Mouse (Mus musculus) activated CD4-positive, CD25-positive, alpha-beta regulatory T cell, adult 4 months (primary cell): ENCODE measurements around the gene Klhl12. TPM values are rescaled to one million over a fixed set of nuclear protein-coding genes. Genes with fewer than 3 reads are reported as not detected.
"Not testable (repeated sequence)": the region's sequence is repeated elsewhere in the genome, so short reads cannot be mapped to it uniquely, and the experiment has no call there.

Source experiments
- ATAC-seq: one replicate; pipeline ENCODE4 v1.8.0; 2017
- polyA plus RNA-seq, 2 experiments: library from polyadenylated mRNA; unstranded; fragments of 100-300 nt; shearing (Covaris generic); gene quantifications; one replicate each; pipeline ENCODE4 v1.2.1; 2017

Gene Klhl12
- polyA plus RNA-seq = 10 to 100 TPM; 10.7 to 12.2 TPM

- peak; percentile 83 for ATAC-seq
Observed at GRCm38 (mm10) chr1:134454904-134455824, at the start of gene Klhl12. Gene Klhl12 (plus strand): TSS chr1:134455531.

DNA sequence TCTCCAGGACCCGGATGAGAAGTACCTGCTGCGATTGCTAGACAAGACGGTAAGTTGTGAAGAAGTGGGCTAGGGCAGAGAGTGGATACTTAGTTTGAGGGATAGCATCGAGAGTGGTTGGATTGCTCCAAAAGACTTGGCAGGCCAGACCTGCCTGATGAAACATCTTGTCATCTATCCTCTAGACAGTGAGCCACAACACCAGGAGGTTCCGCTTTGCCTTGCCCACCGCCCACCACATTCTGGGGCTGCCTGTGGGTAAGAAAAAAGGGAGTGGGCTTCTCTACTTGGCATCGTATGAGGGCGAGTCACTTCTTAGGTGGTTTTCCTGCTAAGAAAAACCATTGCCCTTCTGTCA, 48.9 kb upstream of the Klhl12 start:
- ATAC-seq = no peak

DNA sequence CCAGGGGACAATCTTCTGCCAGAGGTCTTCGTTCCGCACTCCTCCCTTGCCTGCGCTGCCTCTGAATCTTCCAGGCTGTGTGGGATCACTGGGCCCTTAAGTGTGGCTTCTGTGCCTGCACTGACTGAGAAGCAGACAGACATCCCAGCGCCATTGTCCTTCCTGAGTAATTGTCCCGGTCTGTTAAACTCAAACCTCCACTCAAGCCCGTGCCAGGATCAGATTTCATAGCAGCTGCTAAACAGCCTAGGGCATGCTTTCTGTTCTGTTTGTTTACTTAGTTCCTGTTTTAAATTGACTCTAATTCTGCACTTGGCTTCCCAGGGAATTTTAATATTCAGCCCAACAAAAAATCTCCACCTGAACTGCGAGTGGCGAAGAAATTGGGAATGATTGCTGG, 47.3 kb upstream of the Klhl12 start:
- ATAC-seq = no peak

- ATAC-seq = no peak
Observed at GRCm38 (mm10) chr1:134411706-134412629, 43.4 kb upstream of the Klhl12 start.

DNA sequence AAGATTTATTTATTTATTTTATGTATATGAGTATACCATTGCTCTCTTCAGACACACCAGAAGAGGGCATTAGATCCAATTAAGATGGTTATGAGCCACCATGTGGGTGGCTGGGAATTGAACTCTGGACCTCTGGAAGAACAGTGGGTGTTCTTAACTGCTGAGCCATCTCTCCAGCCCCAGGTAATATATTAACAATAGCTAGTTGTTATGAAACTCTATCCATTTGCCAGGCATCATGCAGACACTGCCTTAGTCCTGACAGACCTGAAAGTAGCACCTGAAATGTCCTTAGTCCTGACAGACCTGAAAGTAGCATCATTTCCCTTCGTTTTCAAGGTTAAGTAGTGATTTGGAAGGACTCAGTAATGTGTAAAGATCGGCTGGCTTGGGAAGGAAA, 41.3 kb upstream of the Klhl12 start:
- no peak for ATAC-seq

DNA sequence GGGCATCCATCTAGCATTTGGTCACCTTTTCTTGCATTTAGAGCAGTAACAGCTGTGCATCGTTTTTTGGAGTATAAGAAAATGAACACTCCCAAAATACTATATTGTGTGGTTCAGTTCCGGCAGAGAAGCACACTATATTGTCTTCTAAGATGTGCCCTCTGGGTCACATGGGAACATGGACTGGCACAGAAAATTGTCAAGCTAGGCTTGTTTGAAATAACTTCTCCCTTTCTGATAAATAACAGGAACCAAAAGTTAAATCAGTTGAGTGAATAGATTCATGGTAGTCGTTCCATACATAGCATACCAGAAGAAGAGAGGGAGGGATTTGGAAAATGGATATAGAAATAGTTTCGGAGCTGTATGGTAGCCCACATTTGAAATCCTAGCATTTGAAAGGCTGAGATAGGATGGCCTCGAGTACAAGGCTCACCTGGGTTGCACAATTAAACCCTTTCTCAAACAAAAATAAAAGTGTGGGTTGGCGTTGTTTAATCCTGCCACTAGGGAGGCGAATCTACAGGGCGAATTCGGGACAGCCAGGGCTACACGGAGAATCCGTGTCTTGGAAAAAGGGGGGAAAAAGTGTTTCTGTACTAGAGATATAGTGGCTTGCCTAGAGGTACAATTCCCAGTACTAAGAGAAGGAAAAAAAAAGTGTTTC, 40.7 kb upstream of the Klhl12 start:
- peak; percentile 17 for ATAC-seq

DNA sequence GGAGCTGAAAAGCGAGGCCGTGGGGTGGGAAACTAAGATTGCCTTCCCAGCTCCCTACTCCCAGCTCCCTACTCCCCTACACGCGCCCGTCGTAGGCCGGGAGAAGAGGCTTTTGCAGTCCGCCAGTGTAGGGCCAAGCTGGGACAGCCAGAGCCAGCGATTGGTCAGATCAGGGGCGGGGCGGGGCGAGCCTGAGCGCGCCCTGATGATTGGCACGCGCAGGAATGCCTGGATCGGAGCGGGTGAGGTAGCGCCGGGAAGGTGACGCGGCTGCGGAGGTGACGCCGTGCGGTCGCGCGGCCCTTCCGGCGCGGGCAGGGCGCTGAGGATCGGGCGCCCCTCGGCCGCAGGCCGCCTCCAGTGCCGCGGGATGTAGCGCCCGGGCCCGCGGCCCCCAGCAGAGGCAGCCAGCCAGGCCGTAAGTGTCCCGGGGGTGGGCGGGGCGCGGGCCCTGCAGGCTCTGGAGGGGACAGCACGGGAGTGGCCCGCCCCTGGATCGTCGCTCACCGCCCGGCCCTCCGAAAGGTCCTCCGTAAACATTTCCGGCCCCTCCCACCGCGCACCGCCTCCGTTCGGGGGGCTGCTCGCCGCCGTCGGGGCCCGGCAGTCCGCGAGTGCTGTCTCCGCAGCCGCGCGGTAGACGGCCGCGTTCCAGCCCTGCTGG, 40.0 kb upstream of the Klhl12 start, which contains the start of gene Adipor1:
Gene Adipor1, plus strand, starts transcription at position 211 of the 664 bp plus-strand sequence.
- ATAC-seq = peak; percentile 97

DNA sequence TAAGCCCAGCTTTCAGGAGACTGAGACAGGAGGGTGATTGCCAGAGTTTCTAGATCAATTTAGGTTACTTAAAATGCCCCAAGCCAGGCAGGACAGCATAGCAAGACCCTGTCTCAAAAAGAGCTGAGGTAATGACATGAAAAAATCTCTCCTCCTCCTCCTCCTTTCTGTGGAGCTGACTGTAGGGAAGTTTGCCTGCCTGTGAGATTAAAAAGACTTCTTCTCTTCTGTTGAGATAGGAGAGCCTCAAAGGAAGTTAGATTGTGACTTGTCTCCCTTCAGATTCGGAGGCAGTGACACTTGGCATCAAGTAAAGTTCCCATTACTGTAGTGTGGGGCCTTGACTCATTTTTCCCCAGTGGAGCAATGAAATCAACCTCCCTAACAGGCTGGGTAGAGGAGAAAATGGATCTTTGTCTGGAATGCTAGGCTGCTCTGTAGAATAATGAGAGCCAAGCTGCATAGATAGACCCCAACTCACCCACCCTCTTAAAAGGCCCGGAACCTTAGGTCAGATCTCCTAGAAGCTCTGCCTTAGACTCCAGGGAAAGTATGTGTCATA, 36.8 kb upstream of the Klhl12 start:
- ATAC-seq = no peak

DNA sequence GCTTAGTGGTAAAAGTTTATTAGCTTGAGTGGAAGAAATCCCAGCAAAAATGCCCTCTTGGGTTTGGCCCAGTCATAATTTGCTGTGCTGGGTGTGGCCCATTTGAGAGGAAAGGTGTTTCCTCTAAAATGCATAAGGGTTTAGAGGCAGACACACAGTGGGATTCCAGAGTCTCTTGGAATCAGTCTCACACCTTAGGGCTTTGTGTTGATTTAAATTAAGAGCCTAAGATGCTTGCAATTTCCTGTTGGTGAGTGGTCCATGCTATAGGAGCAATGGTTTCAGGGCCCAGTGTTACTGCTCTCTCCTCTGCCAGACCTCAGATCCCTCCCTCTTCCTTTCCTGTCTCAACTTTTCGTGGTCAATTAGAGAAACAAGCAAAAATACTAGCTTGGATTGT, 36.2 kb upstream of the Klhl12 start:
- ATAC-seq = no peak

GRCm38 (mm10) chr1:134419751-134420458, 35.4 kb upstream of the Klhl12 start:
- ATAC-seq = no peak

DNA sequence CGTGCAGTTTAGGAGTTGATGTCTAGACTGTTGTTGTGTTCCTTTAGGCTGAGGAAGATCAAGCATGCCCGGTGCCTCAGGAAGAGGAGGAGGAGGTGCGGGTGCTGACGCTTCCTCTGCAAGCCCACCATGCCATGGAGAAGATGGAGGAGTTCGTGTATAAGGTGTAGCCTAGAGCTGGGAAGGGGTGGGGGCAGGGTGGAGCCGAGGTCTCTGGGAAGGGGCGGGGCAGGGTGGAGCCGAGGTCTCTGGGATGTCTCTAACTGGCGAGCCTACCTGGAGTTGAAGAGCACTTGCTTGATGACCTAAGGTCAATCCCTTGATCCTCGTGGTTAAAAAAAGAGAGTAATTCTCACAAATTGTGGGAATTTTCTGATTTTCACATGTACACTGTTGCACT, 31.4 kb upstream of the Klhl12 start:
- ATAC-seq = no peak

- ATAC-seq = no peak
Observed at GRCm38 (mm10) chr1:134426289-134426688, 29.0 kb upstream of the Klhl12 start.

- no peak for ATAC-seq
Observed at GRCm38 (mm10) chr1:134433002-134433401, 22.3 kb upstream of the Klhl12 start.

DNA sequence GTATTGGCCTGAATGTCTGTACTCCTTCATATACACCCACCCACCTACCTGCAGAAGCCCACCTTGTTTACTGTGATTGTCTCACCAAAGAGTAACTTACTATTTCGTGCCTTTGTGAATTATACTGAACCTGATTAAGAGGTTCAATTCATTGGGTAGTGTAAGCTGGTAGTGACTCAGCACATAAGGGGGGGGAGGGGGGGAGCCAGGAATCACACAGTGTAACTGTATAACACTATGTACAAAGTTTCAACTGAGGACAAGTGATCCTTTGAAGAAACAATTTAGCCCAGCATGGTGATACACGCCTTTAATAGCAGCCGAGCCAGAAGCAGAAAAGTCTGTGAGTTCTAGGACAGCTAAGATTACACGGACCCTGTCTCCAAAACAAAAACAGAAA, 21.9 kb upstream of the Klhl12 start:
- ATAC-seq = no peak

GRCm38 (mm10) chr1:134435414-134435813, 19.9 kb upstream of the Klhl12 start:
- no peak for ATAC-seq

- ATAC-seq = no peak
Observed at GRCm38 (mm10) chr1:134440437-134440836, 14.9 kb upstream of the Klhl12 start.

DNA sequence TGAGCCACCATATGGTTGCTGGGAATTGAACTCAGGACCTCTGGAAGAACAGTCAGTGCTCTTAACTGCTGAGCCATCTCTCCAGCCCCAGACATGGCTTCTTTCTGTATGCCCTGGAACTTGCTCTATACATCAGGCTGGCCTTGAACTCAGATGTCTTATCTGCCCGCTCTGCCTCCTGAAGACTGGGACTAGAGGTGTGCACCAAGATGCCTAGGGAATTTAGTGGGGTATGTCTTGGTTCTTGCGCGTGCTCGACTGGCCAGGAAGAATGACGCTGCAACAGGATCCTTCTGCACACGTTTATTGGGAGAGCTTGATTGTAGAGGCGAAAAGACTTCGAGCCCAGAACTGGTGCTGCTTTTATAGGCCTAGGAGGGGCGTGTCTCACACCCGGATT, 13.6 kb upstream of the Klhl12 start:
- not testable (repeated sequence) for ATAC-seq

DNA sequence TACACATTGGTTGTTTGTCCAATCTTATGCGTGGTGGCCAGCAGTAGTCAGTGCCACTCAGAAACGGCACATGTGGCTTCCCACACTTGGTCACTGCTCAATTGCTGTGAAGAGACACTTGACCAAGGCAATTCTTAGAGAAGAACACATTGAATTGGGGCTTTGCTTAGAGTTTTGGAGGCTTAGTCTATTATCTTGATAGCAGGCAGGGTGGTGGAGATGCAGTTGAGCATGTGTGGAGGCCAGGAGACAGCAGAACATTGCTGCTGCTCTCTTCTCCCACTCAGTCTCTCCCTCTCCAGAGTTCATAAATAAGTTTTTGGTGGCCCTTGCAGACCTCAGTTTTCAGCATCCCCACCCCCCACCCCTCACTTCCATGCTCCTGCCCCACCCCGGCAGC, 12.9 kb upstream of the Klhl12 start:
- ATAC-seq = no peak

DNA sequence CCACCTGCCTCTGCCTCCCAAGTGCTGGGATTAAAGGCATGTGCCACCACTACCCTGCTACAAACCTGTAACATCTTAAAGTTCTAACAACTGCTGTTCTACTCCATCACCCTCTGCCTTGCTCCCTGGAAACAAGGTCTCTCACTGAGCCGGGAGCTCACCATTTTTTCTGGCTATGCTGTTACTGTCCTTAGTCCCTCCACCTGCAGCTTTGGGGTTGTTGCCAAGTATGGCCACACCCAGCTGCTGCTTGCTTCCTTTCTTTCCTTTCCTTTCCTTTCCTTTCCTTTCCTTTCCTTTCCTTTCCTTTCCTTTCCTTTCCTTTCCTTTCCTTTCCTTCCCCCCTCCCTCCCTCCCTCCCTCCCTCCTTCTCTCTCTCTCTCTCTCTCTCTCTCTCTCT, 12.0 kb upstream of the Klhl12 start:
- ATAC-seq = not testable (repeated sequence)

GRCm38 (mm10) chr1:134445418-134445817, 9.9 kb upstream of the Klhl12 start:
- no peak for ATAC-seq

DNA sequence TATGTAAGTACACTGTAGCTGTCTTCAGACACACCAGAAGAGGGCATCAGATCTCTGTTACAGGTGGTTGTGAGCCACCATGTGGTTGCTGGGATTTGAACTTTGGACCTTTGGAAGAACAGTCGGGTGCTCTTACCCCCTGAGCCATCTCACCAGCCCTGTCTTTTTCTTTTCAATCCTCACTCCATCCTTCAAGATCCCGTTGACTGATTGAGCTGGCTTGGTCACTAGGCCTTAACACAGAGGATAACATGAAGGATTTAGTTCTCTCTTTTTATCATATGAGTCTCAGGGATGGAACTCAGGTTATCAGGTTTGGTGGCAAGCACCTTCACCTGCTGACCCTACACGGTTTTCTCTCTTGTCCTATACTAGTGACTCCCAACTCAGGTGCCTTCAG, 6.8 kb upstream of the Klhl12 start:
- not testable (repeated sequence) for ATAC-seq
